Mouse (Mus musculus) left cerebral cortex, adult 2 months (tissue): Measurements from ENCODE around the gene Ascc1. TPM values are rescaled to one million over a fixed set of nuclear protein-coding genes. Genes with fewer than 3 reads are reported as not detected.
"Not testable (repeated sequence)": the region's sequence is repeated elsewhere in the genome, so short reads cannot be mapped to it uniquely, and the experiment has no call there.

Source experiments
- DNase-seq, 2 experiments: peaks; one replicate each; pipeline ENCODE4 v3.0.0; 2021 to 2022; ENCODE audit warnings: low spot score in 2 of 2, mixed read lengths in 1 of 2; ENCODE audit errors: extremely low spot score in 1 of 2
- H3K27ac ChIP-seq: fragments of 200-600 bp; 2 replicates; pipeline ENCODE4 v1.8.1; 2022
- H3K4me3 ChIP-seq: fragments of 200-600 bp; 2 replicates; pipeline ENCODE4 v1.8.1; 2022
- CTCF ChIP-seq: fragments of 200-600 bp; IDR thresholded peaks from 2 replicates; pipeline ENCODE4 v1.8.1; 2022; ENCODE audit warnings: antibody characterized with exemption, mild to moderate bottlenecking, moderate library complexity
- intact Hi-C: fragments of 180-260 bp; cut with DNase I; formaldehyde crosslinking; loops from one replicate; pipeline ENCODE4 v1.15.1; 2025
- total RNA-seq, 2 experiments: library from RNA; stranded (reverse); gene quantifications; 2 replicates each; pipeline ENCODE4 v1.2.3; 2021

The Ascc1 gene
- total RNA-seq, 2 experiments from 2014 or later: 13.2 to 15.1 TPM

DNA sequence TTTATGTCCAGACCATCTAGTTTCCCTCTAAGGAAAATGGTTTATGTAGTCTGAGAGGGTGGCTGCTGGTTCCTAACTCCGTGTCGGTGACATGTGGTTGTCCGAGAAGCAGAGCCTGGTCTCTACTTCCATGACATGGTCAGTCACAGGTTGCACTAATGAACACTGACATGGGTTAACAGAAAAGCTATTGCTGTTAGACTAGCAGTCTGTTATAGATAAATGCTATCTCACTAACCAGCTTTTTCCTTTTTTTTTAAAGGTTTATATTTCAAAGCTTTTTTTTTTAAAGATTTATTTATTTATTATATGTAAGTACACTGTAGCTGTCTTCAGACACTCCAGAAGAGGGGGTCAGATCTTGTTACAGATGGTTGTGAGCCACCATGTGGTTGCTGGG, 3.5 kb upstream of the Ascc1 start:
- intact Hi-C loops: no loop called here
- DNase-seq: no peak
- no peak overlapping the region for H3K27ac ChIP-seq
- no peak overlapping the region for H3K4me3 ChIP-seq
- no peak for TF ChIP-seq CTCF

DNA sequence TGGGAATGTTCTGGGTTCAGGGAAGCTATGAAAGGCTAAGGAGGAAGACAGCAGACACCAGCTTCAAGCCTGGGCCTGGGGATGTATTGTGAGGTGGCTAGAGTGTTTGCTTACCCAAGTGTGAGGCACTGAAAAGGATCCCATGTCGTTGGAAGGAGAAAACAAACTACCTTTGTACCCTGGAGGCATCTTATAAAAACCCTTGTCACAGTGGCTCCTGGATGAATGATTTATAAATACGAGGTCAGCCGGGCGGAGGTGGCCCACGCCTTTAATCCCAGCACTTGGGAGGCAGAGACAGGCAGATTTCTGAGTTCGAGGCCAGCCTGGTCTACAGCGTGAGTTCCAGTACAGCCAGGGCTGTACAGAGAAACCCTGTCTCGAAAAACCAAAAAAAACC, 942 bp upstream of the Ascc1 start:
- H3K4me3 ChIP-seq: peak overlapping the region; percentile 81
- H3K27ac ChIP-seq: 0 out of 2 replicates have a peak overlapping the region, but pooled peaks have one; percentile 19
- DNase-seq: not testable (repeated sequence)
- intact Hi-C loops: loop anchor here (1.0 to 2.0 kb wide), 4 partner anchors 50 to 243 kb away; partner anchors contain the start of genes Ddit4 and Spock2

DNA sequence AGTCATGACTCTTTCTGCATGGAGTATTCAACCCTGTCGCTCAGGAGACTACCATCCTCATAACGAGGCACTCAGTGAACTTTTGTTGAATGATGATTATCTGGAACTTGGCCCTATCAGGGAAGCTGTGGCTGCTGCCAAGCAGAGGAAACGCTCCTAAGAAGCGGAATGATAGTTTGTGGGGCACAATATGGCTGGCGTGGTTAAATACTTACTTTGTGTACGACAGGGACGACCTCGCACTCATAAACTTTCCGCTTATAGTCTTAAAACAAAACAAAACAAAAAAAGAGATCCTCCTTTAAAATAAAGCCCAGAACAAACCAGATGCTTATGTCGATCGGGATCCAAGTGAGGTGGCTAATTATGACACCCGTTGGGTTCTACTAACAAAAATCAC, 402 bp upstream of the Ascc1 start:
- DNase-seq: no peak
- Histone ChIP-seq H3K4me3 (peak overlapping the region; percentile 81), H3K27ac (peak overlapping the region; percentile 99)
- TF ChIP-seq CTCF: no peak
- intact Hi-C loops: loop anchor here (1.0 to 2.0 kb wide), 4 partner anchors 51 to 243 kb away; partner anchors contain the start of genes Ddit4 and Spock2

DNA sequence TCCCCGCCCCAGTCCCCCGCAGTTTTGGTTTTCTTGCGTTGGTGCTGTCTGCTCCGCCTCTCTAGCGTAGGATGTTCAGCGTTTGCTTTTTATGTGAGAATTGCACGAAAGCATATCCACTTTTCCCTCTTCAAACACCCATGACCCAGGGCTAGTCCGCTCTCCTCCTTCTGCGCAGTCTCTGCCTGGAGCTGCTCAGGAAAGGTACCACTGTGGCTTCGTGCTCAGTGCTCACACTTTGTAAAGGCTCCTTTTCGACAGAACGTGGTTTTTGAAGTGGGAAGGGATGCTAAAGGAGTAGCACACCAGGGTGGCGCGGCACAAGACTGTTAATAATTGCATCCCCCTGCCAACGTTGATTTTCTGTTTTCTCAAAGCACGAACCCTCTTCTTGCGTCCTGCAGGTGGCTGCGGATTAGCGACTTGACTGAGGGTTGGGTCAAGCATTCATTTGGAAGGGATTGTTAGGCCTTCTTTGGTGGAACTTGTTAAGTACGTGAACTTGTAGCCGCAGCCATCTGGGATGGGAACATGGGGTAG, 678 bp downstream of the Ascc1 start:
- H3K27ac ChIP-seq: peak overlapping the region; percentile 99
- no peak for DNase-seq
- H3K4me3 ChIP-seq: peak overlapping the region; percentile 81
- TF ChIP-seq CTCF: peak; percentile 3; the same call in 1 of the 2 replicates
- intact Hi-C loops: loop anchor here (2.0 kb wide), 3 partner anchors 104 to 242 kb away; partner anchors contain the start of gene Spock2

DNA sequence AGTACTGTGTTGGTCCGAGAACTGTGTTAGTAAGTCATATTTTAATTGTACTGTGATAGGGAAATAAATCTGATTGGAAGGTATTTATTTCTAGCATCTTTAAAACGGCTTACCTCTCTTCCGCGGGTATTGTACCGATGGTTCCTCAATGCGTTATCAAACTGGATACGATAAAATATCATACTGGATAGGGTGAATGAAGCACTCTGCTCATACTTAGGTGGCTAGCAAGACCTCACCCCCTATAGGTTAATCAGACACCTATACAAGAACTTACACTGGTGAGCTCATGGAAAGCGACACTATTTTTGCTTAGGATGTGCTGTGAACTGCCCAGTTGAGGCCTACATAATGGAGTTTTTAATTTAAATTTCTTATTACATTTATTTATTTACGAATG, 1.2 kb downstream of the Ascc1 start:
- intact Hi-C loops: loop anchor here (2.0 kb wide), 3 partner anchors 103 to 241 kb away; partner anchors contain the start of gene Spock2
- Histone ChIP-seq H3K27ac (peak overlapping the region; percentile 99), H3K4me3 (peak overlapping the region; percentile 81)
- no peak for TF ChIP-seq CTCF
- DNase-seq: no peak

DNA sequence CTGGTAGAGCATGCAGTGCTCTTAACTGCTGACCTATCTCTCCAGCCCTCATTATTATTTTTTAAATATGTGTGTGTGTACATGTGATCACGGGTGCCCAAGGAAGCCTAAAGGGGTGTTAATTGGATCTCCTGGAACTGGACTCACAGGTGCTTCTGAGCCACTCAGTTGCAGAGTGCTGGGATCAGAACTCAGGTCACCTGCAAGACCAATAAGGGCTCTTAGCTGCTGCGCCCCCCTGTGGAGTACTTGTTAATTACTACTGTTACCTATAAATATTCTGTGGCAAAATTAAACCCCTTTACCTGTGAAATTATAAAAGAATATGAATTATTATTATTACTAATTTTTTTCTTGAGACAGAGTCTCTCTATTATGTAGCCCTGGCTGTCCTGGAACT, 2.7 kb downstream of the Ascc1 start:
- intact Hi-C loops: no loop called here
- Histone ChIP-seq H3K4me3 (no peak overlapping the region), H3K27ac (no peak overlapping the region)
- no peak for DNase-seq
- TF ChIP-seq CTCF: peak; percentile 52

DNA sequence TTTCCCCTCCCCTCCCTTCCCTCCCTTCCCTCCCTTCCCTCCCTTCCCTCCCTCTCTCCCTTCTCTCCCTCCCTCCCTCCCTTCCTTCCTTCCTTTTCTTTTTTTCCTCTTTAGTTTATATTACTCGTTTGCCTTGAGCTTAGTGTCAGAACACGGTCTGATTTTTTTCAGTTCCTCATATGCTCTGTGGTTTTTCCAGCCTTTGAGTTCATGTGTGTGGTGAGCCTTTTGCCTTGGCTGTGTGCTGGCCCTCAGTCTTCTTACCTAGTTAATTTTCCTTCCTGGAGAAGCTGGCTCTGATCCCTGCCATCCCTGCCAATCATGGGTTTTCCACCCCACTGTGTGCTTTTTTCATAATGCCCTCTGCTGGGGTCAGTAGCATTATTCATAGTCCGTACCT, 6.5 kb downstream of the Ascc1 start:
- no peak for DNase-seq
- Histone ChIP-seq H3K4me3 (no peak overlapping the region), H3K27ac (no peak overlapping the region)
- TF ChIP-seq CTCF: no peak
- intact Hi-C loops: no loop called here

DNA sequence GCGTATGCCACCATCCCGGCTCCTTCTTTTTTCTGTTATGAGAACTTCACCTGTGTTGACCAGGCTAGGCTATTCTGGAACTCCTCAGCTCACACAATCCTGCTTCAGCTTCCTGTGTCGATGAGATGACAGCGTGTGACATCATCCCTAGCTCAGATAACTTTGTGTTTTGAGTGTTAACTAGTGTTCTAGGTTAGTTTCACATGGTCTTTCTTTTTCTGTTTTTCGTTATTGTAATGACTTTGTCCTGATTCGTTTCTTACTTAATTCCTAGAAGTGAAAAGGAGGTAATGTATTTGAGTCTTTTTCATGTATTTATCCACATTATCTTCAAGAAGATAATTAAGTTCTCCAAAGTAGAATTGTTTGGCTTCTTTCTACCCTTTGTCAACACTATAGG, 13.6 kb downstream of the Ascc1 start:
- Histone ChIP-seq H3K27ac (no peak overlapping the region), H3K4me3 (no peak overlapping the region)
- intact Hi-C loops: no loop called here
- TF ChIP-seq CTCF: no peak
- no peak for DNase-seq

DNA sequence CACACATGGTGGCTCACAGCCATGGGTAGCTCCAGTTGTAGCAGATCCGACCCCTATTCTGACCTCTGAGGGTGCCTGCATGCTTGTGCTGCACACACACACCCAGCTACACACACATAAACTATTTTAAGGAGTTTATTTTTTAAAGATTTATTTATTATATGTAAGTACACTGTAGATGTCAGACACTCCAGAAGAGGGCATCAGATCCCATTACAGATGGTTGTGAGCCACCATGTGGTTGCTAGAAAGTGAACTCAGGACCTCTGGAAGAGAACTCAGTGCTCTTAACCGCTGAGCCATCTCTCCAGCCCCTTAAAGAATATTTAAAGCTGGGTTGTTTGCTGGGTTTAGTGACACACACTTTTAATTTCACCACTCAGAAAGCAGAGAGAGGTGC, 16.7 kb downstream of the Ascc1 start:
- H3K4me3 ChIP-seq: no peak overlapping the region
- TF ChIP-seq CTCF: peak; percentile 23
- intact Hi-C loops: no loop called here
- no peak overlapping the region for H3K27ac ChIP-seq
- no peak for DNase-seq

DNA sequence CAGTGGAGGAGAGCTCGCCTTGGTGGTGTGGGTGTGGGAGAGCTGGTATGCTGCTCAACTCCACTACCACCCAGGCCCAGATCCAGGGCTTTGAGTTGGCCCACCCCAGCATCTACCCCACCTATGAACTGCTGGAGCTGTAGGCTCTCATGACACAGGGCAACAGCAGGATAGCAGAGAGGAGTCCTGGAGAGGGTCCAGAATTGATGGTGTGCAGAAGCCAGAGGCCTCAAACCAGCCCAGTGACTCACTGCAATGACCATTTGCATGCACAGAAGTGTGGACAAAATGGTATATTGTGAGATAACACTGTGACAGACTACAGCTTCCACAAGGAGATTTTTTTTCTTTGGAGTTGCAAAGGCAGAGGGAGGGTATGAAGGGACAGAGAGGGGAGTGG, 21.1 kb downstream of the Ascc1 start:
- DNase-seq: no peak
- intact Hi-C loops: no loop called here
- Histone ChIP-seq H3K27ac (no peak overlapping the region), H3K4me3 (no peak overlapping the region)
- no peak for TF ChIP-seq CTCF

DNA sequence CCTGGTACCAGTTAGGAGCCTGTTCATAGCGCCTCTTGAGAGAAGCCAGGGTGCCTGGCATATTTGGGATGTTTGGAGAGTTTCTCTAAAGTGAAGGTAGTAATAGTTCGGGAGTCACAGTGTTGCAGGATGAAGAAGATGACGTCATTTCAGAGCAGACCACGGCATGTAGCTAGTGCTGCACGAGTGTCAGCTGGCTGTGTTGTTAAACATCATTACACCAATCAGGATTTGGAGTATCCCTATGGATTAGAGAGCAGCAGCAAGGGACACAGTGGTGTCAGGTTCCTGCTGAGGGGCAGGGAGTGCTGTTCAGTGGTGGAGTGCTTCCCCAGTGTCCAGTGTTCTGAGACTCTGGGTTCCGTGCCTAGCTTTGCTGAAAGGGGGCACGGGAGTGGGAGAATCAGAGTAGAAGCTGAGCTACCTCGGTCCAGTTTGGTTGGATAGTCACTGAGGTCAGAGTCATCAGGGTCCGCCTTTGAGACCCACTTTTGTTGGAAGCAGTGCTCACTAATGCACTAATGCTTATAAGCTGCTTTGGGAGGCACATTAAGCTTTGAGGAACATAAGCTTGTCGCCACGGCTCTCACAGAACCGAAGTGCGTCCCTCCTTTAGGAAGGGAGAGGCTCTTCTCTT, 24.3 kb downstream of the Ascc1 start:
- TF ChIP-seq CTCF: no peak
- Histone ChIP-seq H3K27ac (peak overlapping the region; percentile 30; the same call in 1 of the 2 replicates), H3K4me3 (no peak overlapping the region)
- intact Hi-C loops: no loop called here
- DNase-seq: no peak

DNA sequence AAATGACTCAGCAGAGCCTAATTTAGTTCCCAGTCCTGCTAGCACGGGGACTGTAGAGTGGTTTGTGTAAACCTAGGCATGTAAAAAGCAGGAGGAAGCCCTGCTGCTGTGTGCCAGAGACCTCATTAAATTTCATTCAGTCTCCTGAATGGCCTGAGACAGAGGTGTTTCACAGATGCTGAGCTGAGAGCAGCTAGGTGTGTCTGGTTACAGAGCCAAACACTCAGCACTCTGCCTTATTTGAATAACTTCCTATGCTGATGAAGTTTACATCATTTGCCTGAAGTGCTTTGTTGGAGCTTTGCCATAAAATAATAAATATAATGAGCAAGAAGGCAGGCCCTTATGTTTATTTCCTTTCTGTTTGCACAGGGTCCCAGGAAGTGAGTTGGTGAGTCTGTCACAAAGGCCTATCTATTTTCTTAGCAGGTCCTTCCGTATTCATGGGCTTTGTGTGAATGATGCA, 25.0 kb downstream of the Ascc1 start:
- H3K27ac ChIP-seq: no peak overlapping the region; the same call in 1 of the 2 replicates
- intact Hi-C loops: no loop called here
- no peak for TF ChIP-seq CTCF
- no peak overlapping the region for H3K4me3 ChIP-seq
- DNase-seq: no peak
